Mouse (Mus musculus): ENCODE measurements around the gene Tmem132c. TPM values are rescaled to one million over a fixed set of nuclear protein-coding genes. Genes with fewer than 3 reads are reported as not detected.

Tmem132c gene
- polyA plus RNA-seq, 1 experiment: 13.8 TPM

- DNase-seq: peak; percentile 68
- 26% methylated on average over 6 of the region's 6 CpGs for WGBS
- Histone ChIP-seq H3K4me1 (ENCODE audit: control insufficient read depth, insufficient read depth, low read length) (peaks cover 44% of the 10 kb centered on the region), H3K4me3 (replicated peaks; ENCODE audit: extremely low read depth, low read depth, low read length) (no peak overlapping the region)
- TF ChIP-seq CTCF (IDR thresholded peaks at IDR 0.05; ENCODE audit: insufficient read depth, low read length) (no peak), POLR2A (IDR thresholded peaks at IDR 0.05; ENCODE audit: borderline replicate concordance, extremely low read depth, low read depth, low read length) (no peak)
Measured at GRCm38 (mm10) chr5:127610787-127611509, 369.3 kb downstream of the Tmem132c start.

GRCm38 (mm10) chr5:127611881-127612280 lies 370.3 kb downstream of the Tmem132c start:
- Histone ChIP-seq H3K4me1 (ENCODE audit: control insufficient read depth, insufficient read depth, low read length) (peaks cover 48% of the 10 kb centered on the region), H3K4me3 (replicated peaks; ENCODE audit: extremely low read depth, low read depth, low read length) (no peak overlapping the region)
- TF ChIP-seq CTCF (IDR thresholded peaks at IDR 0.05; ENCODE audit: insufficient read depth, low read length) (no peak), POLR2A (IDR thresholded peaks at IDR 0.05; ENCODE audit: borderline replicate concordance, extremely low read depth, low read depth, low read length) (no peak)
- no peak for DNase-seq
- WGBS: 58% methylated on average over 1 of the region's 1 CpGs

- WGBS: 94% methylated on average over 6 of the region's 6 CpGs
- Histone ChIP-seq H3K4me1 (ENCODE audit: control insufficient read depth, insufficient read depth, low read length) (peaks cover 48% of the 10 kb centered on the region), H3K4me3 (replicated peaks; ENCODE audit: extremely low read depth, low read depth, low read length) (no peak overlapping the region)
- TF ChIP-seq CTCF (IDR thresholded peaks at IDR 0.05; ENCODE audit: insufficient read depth, low read length): no peak
- TF ChIP-seq POLR2A (IDR thresholded peaks at IDR 0.05; ENCODE audit: borderline replicate concordance, extremely low read depth, low read depth, low read length): no peak
- no peak for DNase-seq
Measured at GRCm38 (mm10) chr5:127612397-127612796, 370.8 kb downstream of the Tmem132c start.
